In genomic region chr1:191111146-191111545, GRCm38 (mm10) we compare ENCODE assay signal across 14 mouse cellular contexts. TPM values are rescaled to one million over a fixed set of nuclear protein-coding genes. Genes with fewer than 3 reads are reported as not detected.
DNase-seq lines count a peak whose midpoint lies in the region; ATAC-seq lines count a peak whose summit lies in the region.
"Had no signal": no experiment of that assay in that cellular context is flagged by ENCODE, and none has a peak within 500 bp of the region (broad histone marks: within the 10 kb centered on the region; RNA-seq: fewer than 3 reads in every experiment).

No protein-coding gene starts in this region.

- no peaks in the 10 kb centered on the region for H3K9me3 ChIP-seq in heart, embryonic 15.5 days (replicated peaks)
- H3K9me3 ChIP-seq: embryonic facial prominence, embryonic 15.5 days had no signal

- no peak overlapping the region for H3K9ac ChIP-seq in heart, embryonic 15.5 days
- H3K9ac ChIP-seq: embryonic facial prominence, embryonic 15.5 days had no signal

- H3K4me3 ChIP-seq in heart, embryonic 15.5 days, result no peak overlapping the region
- H3K4me3 ChIP-seq: embryonic facial prominence, embryonic 15.5 days; myocyte had no signal

- no peaks in the 10 kb centered on the region for H3K36me3 ChIP-seq in heart, embryonic 15.5 days
- H3K36me3 ChIP-seq: embryonic facial prominence, embryonic 15.5 days had no signal

- intact Hi-C loops in heart, postnatal 25 days (cut with DNase I), result no loop called here

- peak overlapping the region; percentile 7; the same call in 1 of the 2 replicates for H3K27ac ChIP-seq in heart, embryonic 15.5 days
- H3K27ac ChIP-seq: embryonic facial prominence, embryonic 15.5 days had no signal

- DNase-seq in heart, adult 18-20 months, result peak; percentile 38 to 55
- no peak for DNase-seq in heart, postnatal 25 days (ENCODE audit: low spot score)
- DNase-seq in A20 (ENCODE audit: low read depth, low spot score), result peak; percentile 67
- DNase-seq in lung, postnatal 25 days (ENCODE audit: low spot score), result peak; percentile 28
- DNase-seq in frontal cortex, postnatal 10 days (ENCODE audit: low spot score in 2 of 2), result no peak
- no peak for DNase-seq in adrenal gland, adult 8-10 months
- DNase-seq: adrenal gland, adult 2 months had no signal

- peaks cover 14% of the 10 kb centered on the region; the same call in 1 of the 2 replicates for H3K4me1 ChIP-seq in heart, embryonic 15.5 days (replicated peaks)

- no peak overlapping the region for H3K4me2 ChIP-seq in heart, embryonic 15.5 days
- H3K4me2 ChIP-seq: embryonic facial prominence, embryonic 15.5 days had no signal

- 40% methylated on average over 8 of the region's 8 CpGs for WGBS in heart, embryonic 15.5 days

- H3K27me3 ChIP-seq in heart, embryonic 15.5 days, result no peaks in the 10 kb centered on the region
- H3K27me3 ChIP-seq: embryonic facial prominence, embryonic 15.5 days had no signal

- 0 out of 2 replicates have a peak, but pooled peaks have one; percentile 31 for ATAC-seq in heart, embryonic 15.5 days (replicated peaks; ENCODE audit: insufficient number of reproducible peaks, insufficient read depth, low FRiP score, low read depth)
- no peak for ATAC-seq in erythroblast, adult 5-6 weeks (replicated peaks; ENCODE audit: low FRiP score, poor library complexity, severe bottlenecking)

RNA-seq across cellular contexts. Expression of gene Batf3, which starts 13.5 kb away (rescaled TPM):
- under 1 TPM; 0.25 to 0.93 TPM for total RNA-seq in heart, adult 18-20 months (2021)
- under 1 TPM; 0.83 to 0.89 TPM for total RNA-seq in heart, postnatal 25 days (2021)
- 2.0 and 3.8 TPM in 2 replicates for polyA plus RNA-seq in heart, embryonic 15.5 days (2015; fragmentation: Nextera tagmentation; extraction: Ambion mirVana)
- 1 to 10 TPM in 3 of 4 experiments, under 1 TPM in 1; 0.64 to 5.4 (median 2.5) TPM for total RNA-seq in adrenal gland, adult 8-10 months (2022)
- total RNA-seq in erythroblast, adult 5-6 weeks (2015; ENCODE audit: low replicate concordance), result 2.1 TPM in 1 of 2 replicates, not detected in the other
- 0.70 TPM in 1 of 2 replicates, not detected in the other for total RNA-seq in erythroblast, adult 5-6 weeks (2017; ENCODE audit: low replicate concordance)

RNA-seq across cellular contexts. Expression of gene Nsl1, which starts 48.3 kb away (rescaled TPM):
- total RNA-seq in heart, adult 18-20 months (2021), result under 1 TPM; 0.67 to 0.77 TPM
- total RNA-seq in heart, postnatal 25 days (2021), result under 1 TPM; 0.16 to 0.22 TPM
- polyA plus RNA-seq in heart, embryonic 15.5 days (2015; fragmentation: Nextera tagmentation; extraction: Ambion mirVana), result 9.9 and 14.1 TPM in 2 replicates
- 1 to 10 TPM in 1 of 4 experiments, under 1 TPM in 3; 0.35 to 1.1 (median 0.72) TPM for total RNA-seq in adrenal gland, adult 8-10 months (2022)
- 2.1 and 6.7 TPM in 2 replicates for total RNA-seq in erythroblast, adult 5-6 weeks (2015; ENCODE audit: low replicate concordance)
- 3.8 and 7.5 TPM in 2 replicates for total RNA-seq in erythroblast, adult 5-6 weeks (2017; ENCODE audit: low replicate concordance)

RNA-seq across cellular contexts. Expression of gene Tatdn3, which starts 48.4 kb away (rescaled TPM):
- total RNA-seq in heart, adult 18-20 months (2021), result 10 to 100 TPM; 11.0 TPM
- total RNA-seq in heart, postnatal 25 days (2021), result 10 to 100 TPM; 13.2 to 16.9 TPM
- 16.9 and 20.2 TPM in 2 replicates for polyA plus RNA-seq in heart, embryonic 15.5 days (2015; fragmentation: Nextera tagmentation; extraction: Ambion mirVana)
- 10 to 100 TPM; 11.4 to 38.0 (median 23.8) TPM for total RNA-seq in adrenal gland, adult 8-10 months (2022)
- 5.6 and 8.5 TPM in 2 replicates for total RNA-seq in erythroblast, adult 5-6 weeks (2015; ENCODE audit: low replicate concordance)
- total RNA-seq in erythroblast, adult 5-6 weeks (2017; ENCODE audit: low replicate concordance), result 1.3 TPM in 1 of 2 replicates, not detected in the other

RNA-seq across cellular contexts. Expression of gene Fam71a, which starts 53.5 kb away (rescaled TPM):
- total RNA-seq in heart, adult 18-20 months (2021), result not detected
- total RNA-seq in heart, postnatal 25 days (2021), result not detected
- polyA plus RNA-seq in heart, embryonic 15.5 days (2015; fragmentation: Nextera tagmentation; extraction: Ambion mirVana), result not detected in 2 replicates
- total RNA-seq in adrenal gland, adult 8-10 months (2022), result not detected
- not detected in 2 replicates for total RNA-seq in erythroblast, adult 5-6 weeks (2015; ENCODE audit: low replicate concordance)
- total RNA-seq in erythroblast, adult 5-6 weeks (2017; ENCODE audit: low replicate concordance), result not detected in 2 replicates
- total RNA-seq: adrenal gland, adult 2 months; left cerebral cortex, adult 18-20 months had no signal
- polyA plus RNA-seq: adrenal gland, adult 2 months; C2C12; embryonic facial prominence, embryonic 15.5 days; heart, embryonic 16.5 days; myocyte had no signal

Comparison
In these comparisons a context has a peak if more than half of its experiments do, and no peak if none do; other contexts are left out.
1. DNase-seq: peak in heart, adult 18-20 months (2 of 2), A20 (single experiment) and lung, postnatal 25 days (single experiment); none in heart, postnatal 25 days (single experiment), frontal cortex, postnatal 10 days (0 of 2) and adrenal gland, adult 8-10 months (single experiment).